Mouse (Mus musculus) cerebellum, adult 2 months (tissue): ENCODE measurements around the gene Speer4f1.

Source experiments
- CTCF ChIP-seq: fragments of 200-500 bp; IDR thresholded peaks from 2 replicates; pipeline ENCODE4 v1.5.1; 2011; ENCODE audit warnings: low read depth, mild to moderate bottlenecking, control low read depth, low read length, moderate library complexity, borderline replicate concordance; ENCODE audit not compliant: insufficient read depth
- POLR2A ChIP-seq: fragments of 200-500 bp; IDR thresholded peaks from 2 replicates; pipeline ENCODE4 v1.6.1; 2011; ENCODE audit warnings: low read length, control low read depth, borderline replicate concordance; ENCODE audit not compliant: insufficient read depth

DNA sequence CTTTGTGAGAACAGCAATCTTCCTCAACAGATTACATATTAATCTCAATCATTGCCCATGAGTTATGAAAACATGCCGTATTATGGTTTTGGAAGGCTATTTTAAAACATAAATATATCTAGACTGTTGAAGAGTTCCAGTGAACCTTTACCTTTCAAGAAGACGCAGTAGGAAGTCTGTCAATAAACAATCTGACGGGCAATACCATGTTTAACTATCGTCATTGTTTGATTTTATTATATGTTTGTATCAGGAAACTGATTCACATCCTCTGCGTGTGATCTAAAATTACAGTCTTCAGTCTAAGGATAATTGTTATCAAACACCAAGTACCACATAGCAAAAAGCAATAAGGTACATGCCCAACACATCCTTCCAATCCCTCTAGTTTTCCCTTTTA lies 21.8 kb upstream of the Speer4f1 start:
- TF ChIP-seq CTCF (no peak), POLR2A (no peak)
